Mouse (Mus musculus) forebrain, embryonic 13.5 days (tissue): Measurements from ENCODE around the gene Pphln1. TPM values are rescaled to one million over a fixed set of nuclear protein-coding genes. Genes with fewer than 3 reads are reported as not detected.

Experiments
- ATAC-seq: fragments of 200-750 bp; cut with Nextera tagmentation; 2 replicates; pipeline ENCODE4 v1.8.0; 2017
- H3K27ac ChIP-seq: fragments of 300-500 bp; sonication (generic); 2 replicates; pipeline ENCODE4 v1.5.1; 2015; ENCODE audit warnings: inconsistent platforms, mild to moderate bottlenecking, moderate library complexity
- H3K27me3 ChIP-seq: fragments of 300-500 bp; sonication (generic); 2 replicates; pipeline ENCODE4 v1.6.1; 2015; ENCODE audit warnings: mild to moderate bottlenecking, inconsistent platforms
- H3K36me3 ChIP-seq: fragments of 300-500 bp; sonication (generic); 2 replicates; pipeline ENCODE4 v1.6.1; 2015; ENCODE audit warnings: mild to moderate bottlenecking, inconsistent platforms; ENCODE audit not compliant: poor library complexity, severe bottlenecking
- H3K4me1 ChIP-seq: fragments of 300-500 bp; sonication (generic); 2 replicates; pipeline ENCODE4 v1.6.1; 2015; ENCODE audit warnings: inconsistent platforms
- H3K4me2 ChIP-seq: fragments of 300-500 bp; sonication (generic); 2 replicates; pipeline ENCODE4 v1.6.1; 2015; ENCODE audit warnings: inconsistent platforms, mild to moderate bottlenecking, moderate library complexity
- H3K4me3 ChIP-seq: fragments of 300-500 bp; sonication (generic); 2 replicates; pipeline ENCODE4 v1.5.1; 2015; ENCODE audit warnings: mild to moderate bottlenecking, inconsistent platforms
- H3K9ac ChIP-seq: fragments of 300-500 bp; sonication (generic); 2 replicates; pipeline ENCODE4 v1.6.1; 2015; ENCODE audit warnings: mild to moderate bottlenecking, inconsistent platforms
- H3K9me3 ChIP-seq: fragments of 300-500 bp; sonication (generic); replicated peaks from 2 replicates; pipeline ENCODE4 v1.6.1; 2016; ENCODE audit warnings: inconsistent platforms
- WGBS: fragments of 180-500 bp; shearing (Covaris S2); methylation state at CpG from one replicate; pipeline ENCODE4 v1.1.7; 2015; 5-methylcytosine and 5-hydroxymethylcytosine counted together
- polyA plus RNA-seq: library from polyadenylated mRNA; unstranded; fragments of >200 nt; fragmentation: Nextera tagmentation; extraction: Ambion mirVana; gene quantifications from 2 replicates; pipeline ENCODE4 v1.2.1, GENCODE M21; 2015

Gene Pphln1
- polyA plus RNA-seq, 1 experiment from 2014 or later = 60.1 TPM

DNA sequence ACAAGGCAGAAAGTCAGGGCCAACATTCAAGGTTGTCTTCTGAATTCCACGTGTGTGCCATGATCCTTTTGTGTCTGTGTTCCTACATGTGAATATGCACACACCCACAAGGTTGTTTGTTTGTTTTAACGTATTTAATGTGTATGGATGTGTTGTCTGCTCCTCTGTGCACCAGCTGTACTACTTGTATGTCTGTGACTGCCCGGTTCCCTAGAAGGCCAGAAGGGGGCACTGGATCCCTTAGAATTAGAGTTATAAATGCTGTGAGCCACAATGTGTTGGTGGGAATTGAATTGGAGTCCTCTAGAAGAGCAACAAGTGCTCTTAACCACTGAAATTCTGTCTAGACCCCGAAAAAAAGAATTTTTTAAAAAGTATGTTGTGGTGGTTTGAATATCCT lies 44.1 kb downstream of the Pphln1 start:
- no peaks in the 10 kb centered on the region for H3K27me3 ChIP-seq
- H3K9me3 ChIP-seq = no peaks in the 10 kb centered on the region
- H3K4me2 ChIP-seq = no peak overlapping the region
- no peak for ATAC-seq
- WGBS = 95% methylated on average over 4 of the region's 4 CpGs
- H3K36me3 ChIP-seq = peaks cover 40% of the 10 kb centered on the region
- H3K9ac ChIP-seq = no peak overlapping the region
- H3K4me1 ChIP-seq = no peaks in the 10 kb centered on the region
- no peak overlapping the region for H3K4me3 ChIP-seq
- H3K27ac ChIP-seq = no peak overlapping the region

GRCm38 (mm10) chr15:93443676-93444075 lies 45.5 kb downstream of the Pphln1 start:
- Histone ChIP-seq H3K9ac (no peak overlapping the region), H3K4me2 (no peak overlapping the region), H3K4me1 (no peaks in the 10 kb centered on the region), H3K27me3 (no peaks in the 10 kb centered on the region), H3K27ac (no peak overlapping the region), H3K36me3 (peaks cover 36% of the 10 kb centered on the region), H3K9me3 (no peaks in the 10 kb centered on the region), H3K4me3 (no peak overlapping the region)
- 90% methylated on average over 6 of the region's 6 CpGs for WGBS
- no peak for ATAC-seq

GRCm38 (mm10) chr15:93448862-93449261 lies 50.7 kb downstream of the Pphln1 start:
- H3K4me2 ChIP-seq = no peak overlapping the region
- H3K9me3 ChIP-seq = no peaks in the 10 kb centered on the region
- H3K27me3 ChIP-seq = no peaks in the 10 kb centered on the region
- H3K27ac ChIP-seq = no peak overlapping the region
- 86% methylated on average over 3 of the region's 3 CpGs for WGBS
- ATAC-seq = no peak
- H3K4me3 ChIP-seq = no peak overlapping the region
- no peaks in the 10 kb centered on the region for H3K4me1 ChIP-seq
- peaks cover 9% of the 10 kb centered on the region for H3K36me3 ChIP-seq
- no peak overlapping the region for H3K9ac ChIP-seq

GRCm38 (mm10) chr15:93453296-93453695 lies 55.1 kb downstream of the Pphln1 start:
- no peak overlapping the region for H3K9ac ChIP-seq
- H3K27me3 ChIP-seq = no peaks in the 10 kb centered on the region
- no peaks in the 10 kb centered on the region for H3K4me1 ChIP-seq
- ATAC-seq = no peak
- WGBS = 71% methylated on average over 1 of the region's 1 CpGs
- H3K27ac ChIP-seq = no peak overlapping the region
- H3K4me3 ChIP-seq = no peak overlapping the region
- no peak overlapping the region for H3K4me2 ChIP-seq
- H3K36me3 ChIP-seq = peaks cover 11% of the 10 kb centered on the region; the same call in 1 of the 2 replicates
- no peaks in the 10 kb centered on the region for H3K9me3 ChIP-seq

DNA sequence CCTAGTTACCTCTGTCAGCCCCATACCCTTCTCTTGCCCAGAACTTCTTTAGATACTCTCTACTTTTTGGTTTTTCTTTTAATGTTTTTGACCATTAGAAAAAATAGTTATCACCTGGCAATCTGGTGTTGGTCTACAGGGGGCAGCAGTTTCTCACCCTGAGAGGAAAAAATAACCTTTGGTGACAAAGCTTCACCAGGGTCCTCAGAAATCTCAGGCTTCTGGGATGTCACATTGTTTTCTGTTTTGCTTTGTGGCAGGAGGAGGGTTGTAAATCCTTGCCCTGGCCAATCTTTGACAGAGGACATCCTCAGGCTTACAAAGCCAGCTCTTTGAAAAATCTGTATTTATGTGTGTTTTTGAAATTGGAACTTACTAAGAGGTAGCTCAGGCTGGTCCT lies 57.9 kb downstream of the Pphln1 start:
- ATAC-seq = no peak
- Histone ChIP-seq H3K36me3 (0 out of 2 replicates have a peak, but pooled peaks cover 5% of the 10 kb centered on the region), H3K27ac (no peak overlapping the region), H3K27me3 (no peaks in the 10 kb centered on the region), H3K9me3 (no peaks in the 10 kb centered on the region), H3K9ac (no peak overlapping the region), H3K4me1 (no peaks in the 10 kb centered on the region), H3K4me2 (no peak overlapping the region), H3K4me3 (no peak overlapping the region)

GRCm38 (mm10) chr15:93459422-93459821 lies 61.3 kb downstream of the Pphln1 start:
- H3K4me3 ChIP-seq = no peak overlapping the region
- no peaks in the 10 kb centered on the region for H3K9me3 ChIP-seq
- H3K27me3 ChIP-seq = no peaks in the 10 kb centered on the region
- H3K9ac ChIP-seq = no peak overlapping the region
- 33% methylated on average over 5 of the region's 5 CpGs for whole genome bisulfite sequencing
- H3K36me3 ChIP-seq = 0 out of 2 replicates have a peak, but pooled peaks cover 5% of the 10 kb centered on the region
- no peak for ATAC-seq
- no peak overlapping the region for H3K27ac ChIP-seq
- no peaks in the 10 kb centered on the region for H3K4me1 ChIP-seq
- H3K4me2 ChIP-seq = no peak overlapping the region

DNA sequence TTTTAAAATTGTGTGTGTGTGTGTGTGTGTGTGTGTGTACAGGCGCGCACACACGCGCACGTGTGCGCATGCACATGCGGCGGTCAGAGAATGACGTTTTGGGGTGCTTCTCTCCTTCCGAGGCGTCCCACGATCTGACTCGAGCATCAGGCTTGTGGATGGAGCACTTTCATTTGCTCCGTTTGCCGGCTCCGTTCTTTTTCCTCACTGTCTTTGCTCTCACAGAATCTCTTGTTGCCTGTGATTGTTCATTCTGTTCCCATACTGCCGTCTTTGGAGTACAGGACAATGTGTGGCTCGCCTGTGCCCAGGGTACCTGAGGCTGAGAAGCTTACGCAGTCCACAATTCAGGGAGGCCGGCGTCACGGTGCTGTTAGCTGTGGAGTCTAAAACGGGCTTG lies 62.9 kb downstream of the Pphln1 start:
- no peak overlapping the region for H3K27ac ChIP-seq
- no peaks in the 10 kb centered on the region for H3K27me3 ChIP-seq
- H3K36me3 ChIP-seq = peaks cover 16% of the 10 kb centered on the region
- 94% methylated on average over 23 of the region's 23 CpGs for WGBS
- no peaks in the 10 kb centered on the region for H3K9me3 ChIP-seq
- H3K4me2 ChIP-seq = no peak overlapping the region
- no peaks in the 10 kb centered on the region for H3K4me1 ChIP-seq
- H3K9ac ChIP-seq = no peak overlapping the region
- ATAC-seq = no peak
- H3K4me3 ChIP-seq = no peak overlapping the region

DNA sequence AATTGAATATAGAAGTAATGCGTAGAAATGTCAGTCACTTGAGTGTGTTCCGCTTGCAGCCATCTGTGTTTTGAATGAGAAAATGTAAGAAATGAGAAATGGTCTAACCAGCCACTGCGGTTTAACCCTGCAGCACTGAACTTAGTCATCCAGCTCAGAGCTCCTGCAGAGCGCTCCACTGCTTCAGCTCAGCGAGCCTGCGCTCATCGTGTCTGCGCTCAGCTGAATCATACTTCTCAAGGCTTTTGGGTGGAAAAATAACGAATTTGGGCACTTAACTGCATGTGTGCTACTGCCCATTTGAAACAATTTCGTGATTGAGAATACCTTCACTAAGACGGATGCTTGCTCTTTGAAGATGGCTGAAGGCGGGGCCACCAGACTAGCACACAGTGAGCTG lies 73.5 kb downstream of the Pphln1 start:
- Histone ChIP-seq H3K27me3 (no peaks in the 10 kb centered on the region), H3K27ac (0 out of 2 replicates have a peak overlapping the region, but pooled peaks have one; percentile 12), H3K4me2 (peak overlapping the region; percentile 19), H3K9me3 (no peaks in the 10 kb centered on the region), H3K36me3 (no peaks in the 10 kb centered on the region), H3K4me3 (no peak overlapping the region), H3K9ac (peak overlapping the region; percentile 37; the same call in 1 of the 2 replicates), H3K4me1 (peaks cover 20% of the 10 kb centered on the region)
- WGBS = 24% methylated on average over 12 of the region's 12 CpGs
- no peak for ATAC-seq

- no peak for ATAC-seq
- peak overlapping the region; percentile 19 for H3K4me2 ChIP-seq
- 11% methylated on average over 1 of the region's 1 CpGs for WGBS
- 0 out of 2 replicates have a peak overlapping the region, but pooled peaks have one; percentile 12 for H3K27ac ChIP-seq
- no peak overlapping the region for H3K4me3 ChIP-seq
- peaks cover 20% of the 10 kb centered on the region for H3K4me1 ChIP-seq
- H3K9me3 ChIP-seq = no peaks in the 10 kb centered on the region
- H3K9ac ChIP-seq = 0 out of 2 replicates have a peak overlapping the region, but pooled peaks have one; percentile 37
- no peaks in the 10 kb centered on the region for H3K27me3 ChIP-seq
- no peaks in the 10 kb centered on the region for H3K36me3 ChIP-seq
Observed at GRCm38 (mm10) chr15:93472089-93472488, 73.9 kb downstream of the Pphln1 start.

- H3K36me3 ChIP-seq = no peaks in the 10 kb centered on the region
- H3K4me3 ChIP-seq = no peak overlapping the region
- no peak overlapping the region for H3K9ac ChIP-seq
- WGBS = 89% methylated on average over 3 of the region's 3 CpGs
- H3K27me3 ChIP-seq = no peaks in the 10 kb centered on the region
- peaks cover 28% of the 10 kb centered on the region for H3K4me1 ChIP-seq
- ATAC-seq = no peak
- H3K9me3 ChIP-seq = no peaks in the 10 kb centered on the region
- no peak overlapping the region for H3K27ac ChIP-seq
- no peak overlapping the region for H3K4me2 ChIP-seq
Observed at GRCm38 (mm10) chr15:93474277-93474676, 76.1 kb downstream of the Pphln1 start.

DNA sequence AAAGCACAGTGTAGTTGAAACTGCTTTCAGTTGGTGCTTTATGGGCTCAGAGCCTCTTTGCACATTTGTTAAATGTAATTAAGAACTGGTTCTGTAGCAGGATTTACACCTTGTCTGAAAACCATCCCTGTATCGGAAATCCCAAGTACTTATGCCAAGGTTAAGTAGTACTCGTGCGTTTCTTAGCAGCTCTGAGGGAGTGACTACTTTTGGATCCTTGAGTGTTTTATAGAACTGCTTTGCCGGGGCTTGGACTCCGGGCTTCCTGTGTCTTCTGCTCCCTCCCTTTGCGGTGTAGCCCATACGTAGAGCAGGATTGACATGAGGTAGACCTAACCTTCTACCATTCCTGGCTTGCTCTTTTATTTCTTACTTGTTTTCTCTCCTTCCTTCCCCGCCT lies 77.5 kb downstream of the Pphln1 start:
- Histone ChIP-seq H3K4me1 (peaks cover 38% of the 10 kb centered on the region), H3K4me2 (no peak overlapping the region), H3K4me3 (no peak overlapping the region), H3K9ac (no peak overlapping the region), H3K9me3 (no peaks in the 10 kb centered on the region), H3K27ac (no peak overlapping the region), H3K36me3 (no peaks in the 10 kb centered on the region), H3K27me3 (no peaks in the 10 kb centered on the region)
- WGBS = 86% methylated on average over 8 of the region's 8 CpGs
- no peak for ATAC-seq

DNA sequence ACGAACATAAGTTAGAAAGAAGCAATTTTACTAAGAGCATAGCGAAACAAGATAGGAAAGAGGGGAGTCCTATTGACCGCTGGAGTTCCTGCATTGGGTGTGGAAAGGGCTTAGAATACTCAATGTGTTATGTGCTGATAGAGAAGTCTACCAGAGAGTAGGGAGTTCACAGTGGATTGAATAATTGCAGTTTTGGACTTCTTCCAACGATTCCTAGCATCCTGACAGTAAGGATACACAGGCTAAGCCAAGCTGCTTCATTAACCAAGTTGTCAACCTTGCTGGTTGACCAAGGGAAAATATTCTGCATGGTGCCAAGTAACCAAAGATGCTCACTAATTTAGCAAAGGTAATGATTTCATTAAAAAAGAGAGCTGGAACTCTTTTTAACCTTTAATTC lies 79.6 kb downstream of the Pphln1 start:
- ATAC-seq = no peak
- 87% methylated on average over 4 of the region's 4 CpGs for WGBS
- H3K4me3 ChIP-seq = no peak overlapping the region
- H3K4me2 ChIP-seq = no peak overlapping the region
- no peak overlapping the region for H3K27ac ChIP-seq
- H3K4me1 ChIP-seq = peaks cover 22% of the 10 kb centered on the region
- no peaks in the 10 kb centered on the region for H3K9me3 ChIP-seq
- no peaks in the 10 kb centered on the region for H3K36me3 ChIP-seq
- no peak overlapping the region for H3K9ac ChIP-seq
- H3K27me3 ChIP-seq = no peaks in the 10 kb centered on the region

- WGBS = 90% methylated on average over 3 of the region's 3 CpGs
- no peak overlapping the region for H3K27ac ChIP-seq
- no peak for ATAC-seq
Observed at GRCm38 (mm10) chr15:93478676-93479075, 80.5 kb downstream of the Pphln1 start.

More at GRCm38 (mm10) chr15:93478676-93479075, 80.5 kb downstream of the Pphln1 start:
- H3K4me1 ChIP-seq = peaks cover 18% of the 10 kb centered on the region
- H3K36me3 ChIP-seq = no peaks in the 10 kb centered on the region
- no peak overlapping the region for H3K4me2 ChIP-seq
- H3K9me3 ChIP-seq = no peaks in the 10 kb centered on the region
- no peak overlapping the region for H3K9ac ChIP-seq
- no peak overlapping the region for H3K4me3 ChIP-seq
- no peaks in the 10 kb centered on the region for H3K27me3 ChIP-seq
